ENCODE assay signal across 9 mouse cellular contexts in the genomic region with DNA sequence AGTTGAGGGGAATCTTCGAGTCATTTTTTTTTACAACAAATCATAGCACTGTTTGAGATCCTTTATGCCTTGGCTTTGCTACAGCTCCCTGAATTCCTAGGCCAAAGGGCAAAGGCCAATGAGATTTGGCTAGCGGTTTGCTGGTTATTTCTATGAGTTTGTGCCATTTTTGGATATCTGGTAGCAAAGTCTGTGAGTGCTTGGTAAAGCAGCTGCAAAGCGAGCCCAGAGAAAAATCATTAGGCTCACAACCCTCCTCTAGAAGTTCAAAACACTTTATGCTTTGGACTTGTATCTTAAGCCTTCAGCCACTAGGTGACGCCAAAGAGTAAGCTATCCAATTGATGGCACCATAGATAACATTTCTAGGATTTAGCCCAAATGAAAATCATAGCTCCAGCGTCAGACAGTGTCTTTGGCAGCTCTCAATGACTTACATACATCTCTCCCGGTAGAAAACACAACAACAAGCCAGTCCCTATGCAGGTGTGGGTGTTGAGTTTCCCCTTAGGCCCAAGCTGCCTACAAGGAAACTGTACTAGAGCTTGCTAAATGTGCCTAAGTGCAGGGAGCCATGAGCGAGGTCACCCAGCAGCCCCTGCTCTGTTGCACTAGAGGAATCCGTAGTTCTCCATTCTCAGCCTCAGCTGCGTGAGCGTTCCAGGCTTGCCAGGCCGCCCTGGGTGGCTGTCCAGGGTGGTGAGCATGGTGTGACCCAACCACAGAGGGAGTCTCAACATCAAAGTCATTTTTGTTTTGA.
DNase-seq lines count a peak whose midpoint lies in the region; ATAC-seq lines count a peak whose summit lies in the region.
"Had no signal": no experiment of that assay in that cellular context is flagged by ENCODE, and none has a peak within 500 bp of the region (broad histone marks: within the 10 kb centered on the region; RNA-seq: fewer than 3 reads in every experiment).

No protein-coding gene starts in this region.

- peak; percentile 81 for DNase-seq in heart, adult 11 months
- DNase-seq in heart, adult 9 months (ENCODE audit: low spot score in 2 of 2) = no peak
- peak; percentile 60 for DNase-seq in ES-CJ7 (ENCODE audit: low read depth, low spot score)
- DNase-seq in cerebellum, adult 9-10 months = peak; percentile 88
- peak; percentile 23 to 48 for DNase-seq in frontal cortex, postnatal 14 days (ENCODE audit: low spot score in 2 of 2)
- peak; percentile 37 to 53 for DNase-seq in layer of hippocampus, postnatal 36 days
- no peak for DNase-seq in spleen, adult 12 weeks (ENCODE audit: low spot score)

- no peaks in the 10 kb centered on the region for H3K36me3 ChIP-seq in neural tube, embryonic 12.5 days
- H3K36me3 ChIP-seq: limb, embryonic 12.5 days had no signal

- no peak overlapping the region for H3K9ac ChIP-seq in neural tube, embryonic 12.5 days
- H3K9ac ChIP-seq: limb, embryonic 12.5 days had no signal

- ATAC-seq in neural tube, embryonic 12.5 days (ENCODE audit: low FRiP score, low read depth) = peak; percentile 31

- no peaks in the 10 kb centered on the region for H3K4me1 ChIP-seq in neural tube, embryonic 12.5 days

- H3K4me3 ChIP-seq in neural tube, embryonic 12.5 days = no peak overlapping the region
- H3K4me3 ChIP-seq: limb, embryonic 12.5 days had no signal

- H3K9me3 ChIP-seq in neural tube, embryonic 12.5 days = no peaks in the 10 kb centered on the region; the same call in 1 of the 2 replicates
- H3K9me3 ChIP-seq: limb, embryonic 12.5 days had no signal

- no peak overlapping the region for H3K27ac ChIP-seq in neural tube, embryonic 12.5 days
- H3K27ac ChIP-seq: limb, embryonic 12.5 days had no signal

- H3K27me3 ChIP-seq in neural tube, embryonic 12.5 days (replicated peaks) = no peaks in the 10 kb centered on the region
- H3K27me3 ChIP-seq: limb, embryonic 12.5 days had no signal

- 45% methylated on average over 11 of the region's 11 CpGs for WGBS in neural tube, embryonic 12.5 days

- no peak overlapping the region for H3K4me2 ChIP-seq in neural tube, embryonic 12.5 days (replicated peaks)
- H3K4me2 ChIP-seq: limb, embryonic 12.5 days had no signal

Comparison
In these comparisons a context has a peak if more than half of its experiments do, and no peak if none do; other contexts are left out.
1. DNase-seq: peak in heart, adult 11 months (single experiment), ES-CJ7 (single experiment), cerebellum, adult 9-10 months (single experiment), frontal cortex, postnatal 14 days (2 of 2) and layer of hippocampus, postnatal 36 days (2 of 2); none in heart, adult 9 months (0 of 2) and spleen, adult 12 weeks (single experiment).